Mouse (Mus musculus) liver, embryonic 14.5 days (tissue): ENCODE measurements around the gene Topors.

Experiments
- CTCF ChIP-seq: IDR thresholded peaks from 2 replicates; pipeline ENCODE4 v1.5.1; 2016; ENCODE audit warnings: antibody characterized with exemption, low read depth, control low read depth
- EP300 ChIP-seq: IDR thresholded peaks from 2 replicates; pipeline ENCODE4 v1.6.1; 2016; ENCODE audit warnings: antibody characterized with exemption, low read depth

DNA sequence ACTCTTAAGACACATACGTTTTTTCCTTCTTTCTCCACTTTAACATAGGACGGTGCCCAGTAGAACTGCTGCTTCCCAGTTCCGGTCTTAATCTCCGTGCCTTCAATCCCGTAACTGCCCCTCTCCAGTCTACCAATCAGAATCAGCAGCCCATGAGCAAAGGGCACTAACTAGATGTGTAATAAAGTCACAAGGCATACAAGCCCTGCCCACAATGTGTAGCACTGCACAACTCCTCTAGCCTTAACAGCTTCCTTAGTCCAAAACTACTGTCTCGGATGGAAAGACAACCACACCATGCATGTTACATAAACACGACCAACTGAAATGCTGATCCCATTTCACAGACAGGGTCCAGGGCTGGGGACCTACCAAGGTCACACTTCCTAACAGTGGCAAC lies 2.0 kb downstream of the Topors start:
- no peak for TF ChIP-seq EP300
- TF ChIP-seq CTCF: no peak
